Mouse (Mus musculus) liver, embryonic 14.5 days (tissue): ENCODE measurements around the gene Rnf43. TPM values are rescaled to one million over a fixed set of nuclear protein-coding genes. Genes with fewer than 3 reads are reported as not detected.

Experiments used
- ATAC-seq: fragments of 200-750 bp; cut with Nextera tagmentation; 2 replicates; pipeline ENCODE4 v1.8.0; 2017; ENCODE audit warnings: moderate number of reproducible peaks, mild to moderate bottlenecking, moderate library complexity; ENCODE audit not compliant: insufficient read depth
- DNase-seq, 3 experiments: peaks; one replicate each; pipeline ENCODE4 v3.0.0-alpha.2; 2012 to 2013; ENCODE audit warnings: low read depth in 3 of 3, low spot score in 3 of 3
- H3K27ac ChIP-seq: fragments of 300-500 bp; sonication (generic); 2 replicates; pipeline ENCODE4 v1.5.1; 2014; ENCODE audit warnings: moderate library complexity, mild to moderate bottlenecking, control low read depth, inconsistent platforms
- H3K27me3 ChIP-seq: fragments of 300-500 bp; sonication (generic); 2 replicates; pipeline ENCODE4 v1.6.1; 2014; ENCODE audit warnings: mild to moderate bottlenecking, low read length, moderate library complexity; ENCODE audit not compliant: control insufficient read depth, insufficient read depth
- H3K36me3 ChIP-seq: fragments of 300-500 bp; sonication (generic); replicated peaks from 2 replicates; pipeline ENCODE4 v1.6.1; 2014; ENCODE audit warnings: low read depth; ENCODE audit not compliant: control insufficient read depth, insufficient read depth
- H3K4me1 ChIP-seq, 2 experiments: fragments of 200-500 bp in 1 of 2; fragments of 300-500 bp in 1 of 2; sonication (generic) in 1 of 2; replicated peaks; 2 replicates each; pipeline ENCODE4 v1.6.1; 2012 to 2014; ENCODE audit warnings: antibody characterized with exemption in 1 of 2, inconsistent platforms in 1 of 2, low read length in 1 of 2; ENCODE audit not compliant: control insufficient read depth in 2 of 2, insufficient read depth in 2 of 2
- H3K4me2 ChIP-seq: fragments of 300-500 bp; sonication (generic); 2 replicates; pipeline ENCODE4 v1.6.1; 2014; ENCODE audit warnings: low read depth, mild to moderate bottlenecking, control low read depth, moderate library complexity
- H3K4me3 ChIP-seq, 2 experiments: fragments of 200-500 bp in 1 of 2; fragments of 300-500 bp in 1 of 2; sonication (generic) in 1 of 2; 2 replicates each; pipeline ENCODE4 v1.5.1; 2012 to 2014; ENCODE audit warnings: low read depth in 2 of 2, low read length in 2 of 2, mild to moderate bottlenecking in 2 of 2, control low read depth in 1 of 2, inconsistent platforms in 1 of 2, moderate library complexity in 1 of 2; ENCODE audit not compliant: insufficient read depth in 1 of 2
- H3K9ac ChIP-seq: fragments of 300-500 bp; sonication (generic); replicated peaks from 2 replicates; pipeline ENCODE4 v1.6.1; 2014; ENCODE audit warnings: mild to moderate bottlenecking, control low read depth, moderate library complexity
- H3K9me3 ChIP-seq: fragments of 300-500 bp; sonication (generic); 2 replicates; pipeline ENCODE4 v1.6.1; 2016; ENCODE audit warnings: low read length, mixed read lengths; ENCODE audit not compliant: control insufficient read depth
- CTCF ChIP-seq: IDR thresholded peaks from 2 replicates; pipeline ENCODE4 v1.5.1; 2016; ENCODE audit warnings: antibody characterized with exemption, low read depth, control low read depth
- EP300 ChIP-seq: IDR thresholded peaks from 2 replicates; pipeline ENCODE4 v1.6.1; 2016; ENCODE audit warnings: antibody characterized with exemption, low read depth
- WGBS: fragments of 180-500 bp; shearing (Covaris S2); extraction: QIAGEN DNeasy Blood & Tissue Kit; methylation state at CpG from one replicate; pipeline ENCODE4 v1.1.7; 2014; ENCODE audit not compliant: insufficient replicate concordance; 5-methylcytosine and 5-hydroxymethylcytosine counted together
- polyA plus RNA-seq, 2 experiments: library from polyadenylated mRNA; depleted of rRNA in 1 of 2; stranded (reverse) in 1 of 2; unstranded in 1 of 2; fragments of >200 nt; fragmentation: Nextera tagmentation in 1 of 2; extraction: Ambion mirVana in 1 of 2; gene quantifications; 2 replicates each; pipeline versions ENCODE4 v1.2.1 to v1.2.3; 2012 to 2014

The Rnf43 gene
- polyA plus RNA-seq, 2 experiments: 3.5 to 4.5 TPM

- no peak overlapping the region for H3K9ac ChIP-seq
- peaks cover 5% of the 10 kb centered on the region for H3K36me3 ChIP-seq
- H3K27ac ChIP-seq: no peak overlapping the region
- no peak overlapping the region for H3K4me2 ChIP-seq
- peaks cover 49% of the 10 kb centered on the region for H3K27me3 ChIP-seq
- H3K4me1 ChIP-seq: peaks cover 0 to 5% of the 10 kb centered on the region in 2 experiments; a peak in 1 of 4 replicates
- TF ChIP-seq EP300: no peak
- TF ChIP-seq CTCF: no peak
- DNase-seq (no peak), ATAC-seq (no peak)
- no peak overlapping the region for H3K4me3 ChIP-seq
- WGBS: 65% methylated on average over 12 of the region's 12 CpGs
- H3K9me3 ChIP-seq: no peaks in the 10 kb centered on the region
These were observed 100.3 kb downstream of the Rnf43 start for GRCm38 (mm10) chr11:87762702-87763385.

DNA sequence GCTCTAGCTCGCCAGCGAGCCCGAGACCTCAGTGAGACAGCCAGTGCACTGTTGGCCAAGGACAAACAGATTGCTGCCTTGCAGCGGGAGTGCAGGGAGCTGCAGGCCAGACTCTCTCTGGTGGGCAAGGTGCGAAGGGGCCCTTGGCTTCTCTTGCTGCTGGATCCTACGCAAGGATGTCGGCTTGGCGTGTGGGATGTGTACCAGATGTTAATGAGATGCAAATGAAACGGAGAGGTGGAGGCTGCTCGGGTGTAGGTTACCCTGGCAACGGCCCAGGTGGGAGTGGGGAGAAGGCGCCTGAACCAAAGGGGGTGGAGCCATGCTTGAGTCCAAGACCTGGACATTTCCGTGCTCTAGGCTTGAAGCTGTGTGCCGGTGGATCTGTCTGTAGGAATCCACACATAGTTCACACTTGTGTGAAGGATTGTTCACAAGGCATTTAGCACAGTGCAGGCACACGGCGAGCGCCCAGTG is 101.0 kb downstream of the Rnf43 start:
- TF ChIP-seq EP300 (no peak), CTCF (no peak)
- peaks cover 0 to 3% of the 10 kb centered on the region in 2 experiments; a peak in 2 of 4 replicates for H3K4me1 ChIP-seq
- peak overlapping the region; percentile 62 for H3K4me2 ChIP-seq
- H3K36me3 ChIP-seq: no peaks in the 10 kb centered on the region
- H3K4me3 ChIP-seq: peak overlapping the region; percentile 28 to 43; a peak in 3 of 4 replicates
- 29% methylated on average over 17 of the region's 17 CpGs for WGBS
- H3K9ac ChIP-seq: no peak overlapping the region
- DNase-seq (no peak), ATAC-seq (no peak)
- peaks cover 49% of the 10 kb centered on the region for H3K27me3 ChIP-seq
- H3K27ac ChIP-seq: no peak overlapping the region
- H3K9me3 ChIP-seq: no peaks in the 10 kb centered on the region

GRCm38 (mm10) chr11:87763988-87764876 is 101.7 kb downstream of the Rnf43 start:
- peak overlapping the region; percentile 62 for H3K4me2 ChIP-seq
- H3K36me3 ChIP-seq: no peaks in the 10 kb centered on the region
- H3K4me3 ChIP-seq: peak overlapping the region; percentile 28 to 43; a peak in 3 of 4 replicates
- peaks cover 49% of the 10 kb centered on the region for H3K27me3 ChIP-seq
- no peaks in the 10 kb centered on the region for H3K9me3 ChIP-seq
- no peak for DNase-seq
- no peak for TF ChIP-seq CTCF
- TF ChIP-seq EP300: no peak
- H3K27ac ChIP-seq: no peak overlapping the region
- H3K4me1 ChIP-seq: peaks cover 0 to 5% of the 10 kb centered on the region in 2 experiments; a peak in 2 of 4 replicates
- 0 out of 2 replicates have a peak overlapping the region, but pooled peaks have one; percentile 6 for H3K9ac ChIP-seq
- ATAC-seq: no peak
- WGBS: 4% methylated on average over 65 of the region's 65 CpGs

DNA sequence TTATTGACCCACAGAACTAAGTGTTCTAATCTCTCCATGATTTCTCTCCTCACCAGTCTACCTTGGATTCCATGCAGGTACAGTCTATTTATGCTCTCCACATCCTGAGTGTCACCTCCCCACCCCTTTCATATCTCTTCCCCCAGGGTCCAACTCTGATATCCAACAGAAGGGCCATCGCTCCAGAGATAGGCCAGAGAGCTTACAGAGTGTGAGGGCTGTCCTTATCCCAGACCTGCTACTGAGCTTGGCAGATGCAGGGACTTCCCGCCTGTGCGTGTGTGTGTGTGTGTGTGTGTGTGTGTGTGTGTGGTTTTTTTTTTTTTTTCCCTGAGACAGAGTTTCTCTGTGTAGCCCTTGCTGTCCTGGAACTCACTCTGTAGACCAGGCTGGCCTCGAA is 106.2 kb downstream of the Rnf43 start:
- no peak overlapping the region for H3K9ac ChIP-seq
- 48% methylated on average over 4 of the region's 4 CpGs for WGBS
- peaks cover 26% of the 10 kb centered on the region for H3K27me3 ChIP-seq
- H3K9me3 ChIP-seq: no peaks in the 10 kb centered on the region
- H3K36me3 ChIP-seq: no peaks in the 10 kb centered on the region
- ATAC-seq: no peak
- no peak for DNase-seq
- no peak overlapping the region for H3K4me2 ChIP-seq
- H3K4me1 ChIP-seq: peaks cover 0 to 5% of the 10 kb centered on the region in 2 experiments; a peak in 2 of 4 replicates
- 0 out of 2 replicates have a peak, but pooled peaks have one; percentile 8 for TF ChIP-seq EP300
- no peak for TF ChIP-seq CTCF
- no peak overlapping the region for H3K4me3 ChIP-seq
- no peak overlapping the region for H3K27ac ChIP-seq
